ENCODE assay signal across 11 mouse cellular contexts in the genomic region with DNA sequence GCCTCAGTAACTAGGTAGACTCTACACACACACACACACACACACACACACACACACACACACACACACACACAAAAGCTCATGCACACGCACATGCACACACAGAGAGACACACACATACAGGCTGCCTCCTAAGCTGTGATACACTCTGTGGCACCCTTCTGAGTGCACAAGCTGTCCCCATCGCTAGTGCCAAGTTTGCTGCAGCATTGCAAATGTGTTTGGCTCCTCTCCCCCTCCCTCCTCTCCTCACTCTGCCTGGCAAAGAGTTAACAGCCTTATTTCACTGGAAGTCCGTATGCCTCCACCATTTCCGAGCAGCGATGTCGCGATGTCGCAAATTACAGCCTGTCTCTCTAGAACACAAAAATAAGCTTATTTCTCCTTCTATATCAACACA.
DNase-seq lines count a peak whose midpoint lies in the region; ATAC-seq and TF ChIP-seq lines count a peak whose summit lies in the region.
"Had no signal": no experiment of that assay in that cellular context is flagged by ENCODE, and none has a peak within 500 bp of the region (broad histone marks: within the 10 kb centered on the region; RNA-seq: fewer than 3 reads in every experiment).

No protein-coding gene starts in this region.

- intact Hi-C loops in heart, adult 2 months (cut with DNase I) = no loop called here

- H3K4me1 ChIP-seq in hindbrain, embryonic 16.5 days (ENCODE audit: control insufficient read depth, insufficient read depth, low read depth, low read length) = peaks cover 5% of the 10 kb centered on the region
- H3K4me1 ChIP-seq in hindbrain, embryonic 13.5 days (replicated peaks) = peaks cover 12% of the 10 kb centered on the region
- H3K4me1 ChIP-seq in heart, adult 2 months (ENCODE audit: control insufficient read depth, insufficient read depth, low read length) = peaks cover 4% of the 10 kb centered on the region
- no peaks in the 10 kb centered on the region for H3K4me1 ChIP-seq in liver, embryonic 12.5 days

- 41% methylated on average over 8 of the region's 8 CpGs for WGBS in hindbrain, embryonic 16.5 days
- 62% methylated on average over 8 of the region's 8 CpGs for WGBS in hindbrain, embryonic 13.5 days
- 75% methylated on average over 8 of the region's 8 CpGs for WGBS in heart, adult 2 months
- 80% methylated on average over 8 of the region's 8 CpGs for WGBS in liver, embryonic 12.5 days (ENCODE audit: insufficient replicate concordance)

- TF ChIP-seq CTCF in heart, adult 2 months (IDR thresholded peaks at IDR 0.05) = no peak

- DNase-seq in cerebellum, postnatal 14 days = peak; percentile 95 to 96
- DNase-seq in layer of hippocampus, adult 9-10 months (ENCODE audit: low spot score) = peak; percentile 71
- DNase-seq in right cerebral cortex, adult 2 months (ENCODE audit: low spot score in 2 of 2) = peak; percentile 53 to 68
- DNase-seq in heart, adult 2 months = no peak
- no peak for DNase-seq in testis, postnatal 14 days (ENCODE audit: low spot score)
- DNase-seq: gastrocnemius, postnatal 25 days had no signal

- H3K27ac ChIP-seq in hindbrain, embryonic 16.5 days (ENCODE audit: low read depth, low read length) = no peak overlapping the region
- H3K27ac ChIP-seq in hindbrain, embryonic 13.5 days = no peak overlapping the region; the same call in 1 of the 2 replicates
- no peak overlapping the region for H3K27ac ChIP-seq in heart, adult 2 months
- H3K27ac ChIP-seq in liver, embryonic 12.5 days = no peak overlapping the region
- H3K27ac ChIP-seq: midbrain, embryonic 15.5 days had no signal

- peak overlapping the region; percentile 7; the same call in 1 of the 2 replicates for H3K4me2 ChIP-seq in hindbrain, embryonic 16.5 days (ENCODE audit: low read length)
- no peak overlapping the region for H3K4me2 ChIP-seq in hindbrain, embryonic 13.5 days
- no peak overlapping the region for H3K4me2 ChIP-seq in liver, embryonic 12.5 days
- H3K4me2 ChIP-seq: liver, embryonic 11.5 days; midbrain, embryonic 15.5 days had no signal

- no peak overlapping the region for H3K9ac ChIP-seq in hindbrain, embryonic 16.5 days (ENCODE audit: low read depth, low read length)
- H3K9ac ChIP-seq in hindbrain, embryonic 13.5 days = no peak overlapping the region
- no peak overlapping the region for H3K9ac ChIP-seq in heart, adult 2 months (ENCODE audit: low read depth, low read length)
- no peak overlapping the region for H3K9ac ChIP-seq in liver, embryonic 12.5 days
- H3K9ac ChIP-seq: midbrain, embryonic 15.5 days had no signal

- no peaks in the 10 kb centered on the region for H3K27me3 ChIP-seq in hindbrain, embryonic 16.5 days (replicated peaks; ENCODE audit: control insufficient read depth, insufficient read depth, low read length)
- 0 out of 2 replicates have a peak, but pooled peaks cover 3% of the 10 kb centered on the region for H3K27me3 ChIP-seq in hindbrain, embryonic 13.5 days
- H3K27me3 ChIP-seq in heart, adult 2 months (ENCODE audit: control insufficient read depth, insufficient read depth, low read length) = no peaks in the 10 kb centered on the region
- no peaks in the 10 kb centered on the region for H3K27me3 ChIP-seq in liver, embryonic 12.5 days (replicated peaks)

- TF ChIP-seq EP300 in heart, adult 2 months (IDR thresholded peaks at IDR 0.05; ENCODE audit: insufficient read depth, low read depth, low read length) = no peak

- no peak for TF ChIP-seq POLR2A in heart, adult 2 months (IDR thresholded peaks at IDR 0.05; ENCODE audit: insufficient read depth, low read depth, low read length)

- no peaks in the 10 kb centered on the region for H3K36me3 ChIP-seq in hindbrain, embryonic 16.5 days (ENCODE audit: control insufficient read depth, insufficient read depth, low read length)
- no peaks in the 10 kb centered on the region for H3K36me3 ChIP-seq in hindbrain, embryonic 13.5 days
- H3K36me3 ChIP-seq in heart, adult 2 months (ENCODE audit: control insufficient read depth, insufficient read depth, low read length) = no peaks in the 10 kb centered on the region
- H3K36me3 ChIP-seq in liver, embryonic 12.5 days = no peaks in the 10 kb centered on the region
- H3K36me3 ChIP-seq: midbrain, embryonic 15.5 days had no signal

- no peaks in the 10 kb centered on the region for H3K79me2 ChIP-seq in heart, adult 2 months (replicated peaks; ENCODE audit: control insufficient read depth, insufficient read depth, low read length)

- no peak overlapping the region for H3K4me3 ChIP-seq in hindbrain, embryonic 16.5 days (ENCODE audit: low read length)
- no peak overlapping the region for H3K4me3 ChIP-seq in hindbrain, embryonic 13.5 days
- H3K4me3 ChIP-seq in heart, adult 2 months = no peak overlapping the region
- H3K4me3 ChIP-seq in liver, embryonic 12.5 days = no peak overlapping the region
- H3K4me3 ChIP-seq: midbrain, embryonic 15.5 days had no signal

- peak; percentile 71 for ATAC-seq in hindbrain, embryonic 16.5 days
- no peak for ATAC-seq in hindbrain, embryonic 13.5 days (ENCODE audit: low FRiP score)
- ATAC-seq in liver, embryonic 12.5 days = no peak
- ATAC-seq: midbrain, embryonic 15.5 days had no signal

- no peaks in the 10 kb centered on the region for H3K9me3 ChIP-seq in hindbrain, embryonic 16.5 days (ENCODE audit: control insufficient read depth, low read length)
- no peaks in the 10 kb centered on the region for H3K9me3 ChIP-seq in hindbrain, embryonic 13.5 days
- H3K9me3 ChIP-seq in liver, embryonic 12.5 days (replicated peaks) = no peaks in the 10 kb centered on the region; the same call in 1 of the 2 replicates
- H3K9me3 ChIP-seq: midbrain, embryonic 15.5 days had no signal

Comparison
In these comparisons a context has a peak if more than half of its experiments do, and no peak if none do; other contexts are left out.
1. DNase-seq: peak in cerebellum, postnatal 14 days (2 of 2), layer of hippocampus, adult 9-10 months (single experiment) and right cerebral cortex, adult 2 months (2 of 2); none in heart, adult 2 months (0 of 2) and testis, postnatal 14 days (single experiment).